Mouse (Mus musculus): ENCODE results near the gene Rasl2-9. TPM values are rescaled to one million over a fixed set of nuclear protein-coding genes. Genes with fewer than 3 reads are reported as not detected.

Gene Rasl2-9
- total RNA-seq, 1 experiment = 0.27 TPM

DNA sequence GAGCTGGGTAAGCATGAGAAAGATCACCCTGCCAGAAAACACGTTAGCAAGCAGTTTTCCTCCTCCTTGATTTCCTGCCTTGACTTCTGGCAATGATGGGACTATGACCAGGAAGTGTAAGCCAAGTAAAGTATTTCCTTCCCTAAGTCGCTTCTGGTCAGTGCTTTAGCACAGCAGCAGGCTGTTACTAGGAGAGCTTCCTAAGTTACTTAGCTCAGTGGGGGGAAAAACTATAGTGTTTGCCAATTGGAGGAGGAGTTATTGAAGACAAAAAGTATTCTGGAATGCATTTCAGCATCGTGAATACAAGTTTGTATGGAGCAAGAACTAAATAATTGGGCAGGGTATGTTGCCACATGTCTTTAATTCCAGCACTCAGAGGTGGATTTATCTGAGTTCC lies 13.0 kb downstream of the Rasl2-9 start:
- Histone ChIP-seq H3K27ac (ENCODE audit: insufficient read depth, low read depth, low read length, poor library complexity, severe bottlenecking) (no peak overlapping the region), H3K36me3 (ENCODE audit: control insufficient read depth, insufficient read depth, low read length, poor library complexity, severe bottlenecking) (no peaks in the 10 kb centered on the region), H3K4me1 (ENCODE audit: control insufficient read depth in 2 of 2, insufficient read depth in 2 of 2, low read length in 2 of 2, poor library complexity in 1 of 2) (no peaks in the 10 kb centered on the region), H3K9ac (ENCODE audit: insufficient read depth, low read depth, low read length, poor library complexity, severe bottlenecking) (no peak overlapping the region), H3K9me3 (ENCODE audit: control insufficient read depth, insufficient read depth, low read depth, low read length) (no peaks in the 10 kb centered on the region), H3K4me3 (ENCODE audit: insufficient read depth in 1 of 2, low read depth in 1 of 2, low read length in 2 of 2, poor library complexity in 1 of 2, severe bottlenecking in 1 of 2) (no peak overlapping the region)
- DNase-seq (ENCODE audit: low read depth, low spot score) = no peak
- TF ChIP-seq HCFC1 (IDR thresholded peaks at IDR 0.05; ENCODE audit: borderline replicate concordance, insufficient read depth, low read length) (no peak), ZC3H11A (IDR thresholded peaks at IDR 0.05; ENCODE audit: borderline replicate concordance, low read depth, low read length) (no peak), ZNF384 (IDR thresholded peaks at IDR 0.05; ENCODE audit: low read depth, low read length) (no peak), MAFK (IDR thresholded peaks at IDR 0.05; ENCODE audit: insufficient read depth, low read depth, low read length) (no peak), CHD2 (IDR thresholded peaks at IDR 0.05; ENCODE audit: low read depth, low read length) (no peak)
- in situ Hi-C loops (cut with MboI; ENCODE audit: low sequenced_read_pairs in 2 of 2, unreplicated experiment in 2 of 2) = no loop called here

DNA sequence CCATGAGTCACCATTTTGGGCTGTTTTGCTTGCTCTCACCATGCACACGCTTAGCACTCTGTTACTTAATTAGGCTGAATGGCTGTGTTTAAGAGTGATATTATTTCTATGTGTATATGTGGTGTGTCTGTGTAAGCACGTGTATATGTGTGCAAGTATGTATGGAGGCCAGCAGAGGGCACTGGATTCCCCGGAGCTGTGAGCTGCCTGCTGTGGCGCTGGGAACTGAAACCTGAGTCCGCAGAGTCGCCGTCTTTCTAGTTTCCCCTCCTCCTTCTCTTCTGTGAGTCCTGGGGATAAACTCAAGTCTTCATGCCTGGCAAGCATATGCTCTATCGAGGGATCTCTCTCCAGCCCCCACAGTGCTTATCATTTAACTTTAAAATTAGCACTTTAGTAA lies 16.4 kb downstream of the Rasl2-9 start:
- TF ChIP-seq ZC3H11A (IDR thresholded peaks at IDR 0.05; ENCODE audit: borderline replicate concordance, low read depth, low read length) = no peak
- TF ChIP-seq ZNF384 (IDR thresholded peaks at IDR 0.05; ENCODE audit: low read depth, low read length) = no peak
- no peak for TF ChIP-seq HCFC1 (IDR thresholded peaks at IDR 0.05; ENCODE audit: borderline replicate concordance, insufficient read depth, low read length)
- no peak for TF ChIP-seq CHD2 (IDR thresholded peaks at IDR 0.05; ENCODE audit: low read depth, low read length)
- no peak for TF ChIP-seq MAFK (IDR thresholded peaks at IDR 0.05; ENCODE audit: insufficient read depth, low read depth, low read length)
- Histone ChIP-seq H3K9ac (ENCODE audit: insufficient read depth, low read depth, low read length, poor library complexity, severe bottlenecking) (no peak overlapping the region), H3K36me3 (ENCODE audit: control insufficient read depth, insufficient read depth, low read length, poor library complexity, severe bottlenecking) (no peaks in the 10 kb centered on the region), H3K4me3 (ENCODE audit: insufficient read depth in 1 of 2, low read depth in 1 of 2, low read length in 2 of 2, poor library complexity in 1 of 2, severe bottlenecking in 1 of 2) (no peak overlapping the region), H3K27ac (ENCODE audit: insufficient read depth, low read depth, low read length, poor library complexity, severe bottlenecking) (no peak overlapping the region), H3K4me1 (ENCODE audit: control insufficient read depth in 2 of 2, insufficient read depth in 2 of 2, low read length in 2 of 2, poor library complexity in 1 of 2) (no peaks in the 10 kb centered on the region), H3K9me3 (ENCODE audit: control insufficient read depth, insufficient read depth, low read depth, low read length) (no peaks in the 10 kb centered on the region)
- in situ Hi-C loops (cut with MboI; ENCODE audit: low sequenced_read_pairs in 2 of 2, unreplicated experiment in 2 of 2) = no loop called here
- no peak for DNase-seq (ENCODE audit: low read depth, low spot score)

DNA sequence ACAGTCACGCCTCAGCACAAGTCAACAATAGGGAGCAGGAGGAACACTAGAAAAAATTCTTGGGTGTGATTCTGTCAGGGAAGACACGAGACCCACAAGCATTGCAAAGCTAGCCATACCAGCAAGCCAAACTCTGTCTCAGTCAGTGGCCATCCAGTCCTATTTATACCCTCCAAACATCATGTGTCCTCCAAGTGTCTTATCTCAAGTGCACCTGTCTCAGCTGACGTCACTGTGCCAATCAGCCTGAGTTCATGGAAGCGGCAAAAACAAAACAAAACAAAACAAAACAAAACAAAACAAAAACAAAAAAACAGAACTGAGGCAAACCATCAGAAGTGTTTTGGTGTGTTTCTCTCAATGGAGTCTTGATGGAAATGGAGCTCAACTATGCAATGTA lies 17.5 kb downstream of the Rasl2-9 start:
- no peak overlapping the region for H3K4me3 ChIP-seq (ENCODE audit: insufficient read depth in 1 of 2, low read depth in 1 of 2, low read length in 2 of 2, poor library complexity in 1 of 2, severe bottlenecking in 1 of 2)
- no peak overlapping the region for H3K9ac ChIP-seq (ENCODE audit: insufficient read depth, low read depth, low read length, poor library complexity, severe bottlenecking)
- in situ Hi-C loops (cut with MboI; ENCODE audit: low sequenced_read_pairs in 2 of 2, unreplicated experiment in 2 of 2) = no loop called here
- no peak for DNase-seq (ENCODE audit: low read depth, low spot score)
- H3K27ac ChIP-seq (ENCODE audit: insufficient read depth, low read depth, low read length, poor library complexity, severe bottlenecking) = no peak overlapping the region
- H3K36me3 ChIP-seq (ENCODE audit: control insufficient read depth, insufficient read depth, low read length, poor library complexity, severe bottlenecking) = no peaks in the 10 kb centered on the region
- H3K4me1 ChIP-seq (ENCODE audit: control insufficient read depth in 2 of 2, insufficient read depth in 2 of 2, low read length in 2 of 2, poor library complexity in 1 of 2) = no peaks in the 10 kb centered on the region
- TF ChIP-seq ZC3H11A (IDR thresholded peaks at IDR 0.05; ENCODE audit: borderline replicate concordance, low read depth, low read length) (no peak), CHD2 (IDR thresholded peaks at IDR 0.05; ENCODE audit: low read depth, low read length) (no peak), ZNF384 (IDR thresholded peaks at IDR 0.05; ENCODE audit: low read depth, low read length) (no peak)
- no peaks in the 10 kb centered on the region for H3K9me3 ChIP-seq (ENCODE audit: control insufficient read depth, insufficient read depth, low read depth, low read length)

GRCm38 (mm10) chr7:5102564-5102963 lies 23.2 kb downstream of the Rasl2-9 start:
- in situ Hi-C loops (cut with MboI; ENCODE audit: low sequenced_read_pairs in 2 of 2, unreplicated experiment in 2 of 2) = no loop called here
- TF ChIP-seq CHD2 (IDR thresholded peaks at IDR 0.05; ENCODE audit: low read depth, low read length) (no peak), HCFC1 (IDR thresholded peaks at IDR 0.05; ENCODE audit: borderline replicate concordance, insufficient read depth, low read length) (no peak), ZNF384 (IDR thresholded peaks at IDR 0.05; ENCODE audit: low read depth, low read length) (no peak), MAFK (IDR thresholded peaks at IDR 0.05; ENCODE audit: insufficient read depth, low read depth, low read length) (no peak), ZC3H11A (IDR thresholded peaks at IDR 0.05; ENCODE audit: borderline replicate concordance, low read depth, low read length) (no peak)
- H3K9ac ChIP-seq (ENCODE audit: insufficient read depth, low read depth, low read length, poor library complexity, severe bottlenecking) = no peak overlapping the region
- H3K27ac ChIP-seq (ENCODE audit: insufficient read depth, low read depth, low read length, poor library complexity, severe bottlenecking) = no peak overlapping the region
- H3K9me3 ChIP-seq (ENCODE audit: control insufficient read depth, insufficient read depth, low read depth, low read length) = no peaks in the 10 kb centered on the region
- no peak overlapping the region for H3K4me3 ChIP-seq (ENCODE audit: insufficient read depth in 1 of 2, low read depth in 1 of 2, low read length in 2 of 2, poor library complexity in 1 of 2, severe bottlenecking in 1 of 2)
- peaks cover 2 to 13% of the 10 kb centered on the region in 2 experiments; a peak in 3 of 4 replicates for H3K4me1 ChIP-seq (ENCODE audit: control insufficient read depth in 2 of 2, insufficient read depth in 2 of 2, low read length in 2 of 2, poor library complexity in 1 of 2)
- DNase-seq (ENCODE audit: low read depth, low spot score) = no peak
- peaks cover 13% of the 10 kb centered on the region for H3K36me3 ChIP-seq (ENCODE audit: control insufficient read depth, insufficient read depth, low read length, poor library complexity, severe bottlenecking)

- peaks cover 19% of the 10 kb centered on the region for H3K36me3 ChIP-seq (ENCODE audit: control insufficient read depth, insufficient read depth, low read length, poor library complexity, severe bottlenecking)
- TF ChIP-seq CHD2 (IDR thresholded peaks at IDR 0.05; ENCODE audit: low read depth, low read length) = no peak
- no peak for TF ChIP-seq MAFK (IDR thresholded peaks at IDR 0.05; ENCODE audit: insufficient read depth, low read depth, low read length)
- no peak for TF ChIP-seq HCFC1 (IDR thresholded peaks at IDR 0.05; ENCODE audit: borderline replicate concordance, insufficient read depth, low read length)
- no peak for TF ChIP-seq ZNF384 (IDR thresholded peaks at IDR 0.05; ENCODE audit: low read depth, low read length)
- no peak for TF ChIP-seq ZC3H11A (IDR thresholded peaks at IDR 0.05; ENCODE audit: borderline replicate concordance, low read depth, low read length)
- no peak overlapping the region for H3K9ac ChIP-seq (ENCODE audit: insufficient read depth, low read depth, low read length, poor library complexity, severe bottlenecking)
- H3K9me3 ChIP-seq (ENCODE audit: control insufficient read depth, insufficient read depth, low read depth, low read length) = no peaks in the 10 kb centered on the region
- DNase-seq (ENCODE audit: low read depth, low spot score) = no peak
- H3K4me1 ChIP-seq (ENCODE audit: control insufficient read depth in 2 of 2, insufficient read depth in 2 of 2, low read length in 2 of 2, poor library complexity in 1 of 2) = peaks cover 2 to 13% of the 10 kb centered on the region in 2 experiments; a peak in 3 of 4 replicates
- no peak overlapping the region for H3K27ac ChIP-seq (ENCODE audit: insufficient read depth, low read depth, low read length, poor library complexity, severe bottlenecking)
- H3K4me3 ChIP-seq (ENCODE audit: insufficient read depth in 1 of 2, low read depth in 1 of 2, low read length in 2 of 2, poor library complexity in 1 of 2, severe bottlenecking in 1 of 2) = no peak overlapping the region
- in situ Hi-C loops (cut with MboI; ENCODE audit: low sequenced_read_pairs in 2 of 2, unreplicated experiment in 2 of 2) = no loop called here
Measured at GRCm38 (mm10) chr7:5101066-5101663, 24.6 kb downstream of the Rasl2-9 start.

Measured in ES-E14 (cell line).